Mouse (Mus musculus) kidney, adult 2 months (tissue): ENCODE measurements at regions not wholly inside any gene's neighbourhood (a gene's known extent, or its start where the extent isn't known, plus 50 kb on each side); places are given as distances from the start of the nearest gene placed in this dataset.

Source experiments
- DNase-seq: peaks from one replicate; pipeline ENCODE4 v3.0.0; 2021
- H3K27ac ChIP-seq: fragments of 200-500 bp; 2 replicates; pipeline ENCODE4 v1.5.1; 2012; ENCODE audit warnings: low read depth, low read length, control low read depth, inconsistent platforms; ENCODE audit not compliant: insufficient read depth
- H3K27me3 ChIP-seq: fragments of 200-500 bp; replicated peaks from 2 replicates; pipeline ENCODE4 v1.6.1; 2012; ENCODE audit warnings: mild to moderate bottlenecking, moderate library complexity, low read length, inconsistent platforms; ENCODE audit not compliant: control insufficient read depth, insufficient read depth
- H3K36me3 ChIP-seq: fragments of 200-500 bp; 2 replicates; pipeline ENCODE4 v1.6.1; 2012; ENCODE audit warnings: mild to moderate bottlenecking, moderate library complexity, low read length, inconsistent platforms; ENCODE audit not compliant: control insufficient read depth, insufficient read depth
- H3K4me1 ChIP-seq: fragments of 200-500 bp; 2 replicates; pipeline ENCODE4 v1.6.1; 2011; ENCODE audit warnings: low read length; ENCODE audit not compliant: control insufficient read depth, insufficient read depth
- H3K4me3 ChIP-seq: fragments of 200-500 bp; 2 replicates; pipeline ENCODE4 v1.5.1; 2011; ENCODE audit warnings: mild to moderate bottlenecking, low read depth, low read length, control low read depth; ENCODE audit not compliant: insufficient read depth
- CTCF ChIP-seq: fragments of 200-500 bp; conservative IDR thresholded peaks from 2 replicates; pipeline ENCODE4 v1.5.1; 2011; ENCODE audit warnings: low read depth, mild to moderate bottlenecking, control low read depth, low read length, moderate library complexity, mixed read lengths; ENCODE audit not compliant: insufficient read depth, insufficient read length
- POLR2A ChIP-seq: fragments of 200-500 bp; IDR thresholded peaks from one replicate; pipeline ENCODE4 v1.6.1; 2011; ENCODE audit warnings: low read depth, low read length, control low read depth
- WGBS: fragments of 180-500 bp; shearing (Covaris S2); methylation state at CpG from one replicate; pipeline ENCODE4 v1.1.7; 2018; 5-methylcytosine and 5-hydroxymethylcytosine counted together

DNA sequence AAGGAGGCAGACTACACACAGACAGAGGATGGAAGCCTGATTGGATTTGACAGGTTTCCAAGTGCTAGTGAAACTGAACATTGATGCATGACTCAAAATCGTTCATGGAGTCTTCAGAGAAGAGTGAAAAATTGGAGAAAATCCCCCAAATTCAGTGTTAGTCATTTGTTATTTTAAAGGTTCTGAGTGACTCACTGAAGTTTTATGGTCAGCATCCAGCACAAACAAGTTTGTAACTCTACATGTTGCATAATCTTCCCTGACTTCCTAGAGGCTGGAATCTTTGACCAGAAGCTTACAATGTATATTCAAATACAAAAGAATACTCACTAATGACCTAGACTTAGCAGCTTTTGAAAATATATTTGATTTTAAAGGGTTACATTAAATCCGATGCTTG lies 224.3 kb upstream of the Pot1a start:
- TF ChIP-seq CTCF (no peak), POLR2A (no peak)
- Histone ChIP-seq H3K4me1 (no peaks in the 10 kb centered on the region), H3K36me3 (no peaks in the 10 kb centered on the region), H3K4me3 (no peak overlapping the region), H3K27me3 (no peaks in the 10 kb centered on the region), H3K27ac (no peak overlapping the region)
- WGBS: 60% methylated on average over 2 of the region's 2 CpGs
- no peak for DNase-seq

DNA sequence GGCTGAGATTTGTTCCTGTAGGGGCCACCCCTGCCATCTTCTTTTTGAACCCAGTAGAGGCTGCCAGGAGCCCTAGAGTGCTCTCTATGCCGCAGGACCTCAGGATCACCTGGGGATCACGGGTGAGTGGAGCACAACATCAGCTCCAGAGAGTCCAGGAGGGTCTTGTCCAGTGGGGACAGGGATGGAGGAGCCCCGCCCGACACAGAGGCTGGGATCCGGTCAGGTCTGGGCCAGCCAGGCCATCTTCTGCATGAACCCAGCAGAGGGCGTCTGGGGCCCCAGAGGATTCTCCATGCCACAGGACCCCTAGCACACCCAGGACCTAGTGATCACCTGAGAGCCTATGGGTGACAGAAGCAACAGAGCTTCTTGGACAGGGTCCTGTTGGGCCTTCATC lies 206.3 kb upstream of the Pot1a start:
- TF ChIP-seq CTCF (no peak), POLR2A (no peak)
- H3K27ac ChIP-seq: no peak overlapping the region
- no peaks in the 10 kb centered on the region for H3K36me3 ChIP-seq
- no peaks in the 10 kb centered on the region for H3K27me3 ChIP-seq
- WGBS: 80% methylated on average over 6 of the region's 6 CpGs
- DNase-seq: no peak
- H3K4me1 ChIP-seq: no peaks in the 10 kb centered on the region
- no peak overlapping the region for H3K4me3 ChIP-seq

DNA sequence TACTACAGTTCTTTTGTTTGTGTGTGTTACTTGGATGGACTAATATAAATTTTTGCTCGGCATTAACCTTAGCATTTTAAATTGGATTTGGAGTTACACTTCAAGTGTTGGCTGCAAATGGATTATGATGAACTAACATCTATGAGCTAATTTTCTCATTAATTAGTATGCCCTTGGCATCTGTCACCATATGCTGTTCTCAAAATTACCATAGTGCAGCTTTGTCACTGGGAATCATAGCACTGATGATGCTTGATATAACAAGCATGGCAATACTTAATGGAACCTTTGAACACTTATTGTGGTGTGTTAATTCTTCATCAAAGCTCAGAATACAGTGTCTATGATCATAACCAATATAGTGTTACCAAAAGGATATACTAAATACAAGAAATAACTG lies 185.0 kb upstream of the Pot1a start:
- no peak overlapping the region for H3K4me3 ChIP-seq
- TF ChIP-seq CTCF: no peak
- 84% methylated on average over 1 of the region's 1 CpGs for WGBS
- no peak overlapping the region for H3K27ac ChIP-seq
- H3K36me3 ChIP-seq: no peaks in the 10 kb centered on the region
- no peak for DNase-seq
- H3K4me1 ChIP-seq: no peaks in the 10 kb centered on the region
- no peaks in the 10 kb centered on the region for H3K27me3 ChIP-seq

DNA sequence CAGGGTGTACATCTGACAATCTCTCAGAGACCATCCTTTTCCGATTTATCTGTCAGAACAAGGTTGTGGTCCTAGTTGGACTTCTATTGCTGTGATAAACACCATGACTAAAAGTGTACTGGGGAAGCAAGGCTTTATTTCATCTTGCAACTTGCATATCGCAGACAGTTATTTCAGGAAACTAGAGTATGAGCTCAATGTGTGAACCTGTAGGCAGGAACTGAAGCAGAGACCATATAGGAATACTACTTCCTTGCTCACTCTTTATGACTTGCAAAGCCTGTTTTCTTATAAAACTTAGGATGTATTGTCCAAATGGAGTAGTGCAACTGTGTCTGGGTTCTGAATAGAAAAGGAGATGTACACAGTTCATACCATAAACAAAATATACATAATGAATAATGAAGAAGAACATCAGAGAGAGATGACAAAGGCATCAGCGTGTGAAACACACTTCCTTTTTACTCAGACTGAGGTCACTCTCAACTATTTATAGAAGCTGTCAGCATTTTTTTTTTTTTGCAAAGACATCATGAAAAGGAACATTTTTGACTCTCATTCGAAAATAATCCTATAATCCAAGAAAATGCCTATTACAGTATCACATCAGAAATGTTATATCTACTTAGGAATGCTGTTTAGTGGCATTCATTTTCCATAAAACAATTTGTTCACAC lies 169.3 kb upstream of the Pot1a start:
- no peaks in the 10 kb centered on the region for H3K4me1 ChIP-seq
- no peak overlapping the region for H3K4me3 ChIP-seq
- H3K36me3 ChIP-seq: no peaks in the 10 kb centered on the region
- no peak for DNase-seq
- no peaks in the 10 kb centered on the region for H3K27me3 ChIP-seq
- H3K27ac ChIP-seq: no peak overlapping the region
- TF ChIP-seq CTCF (no peak), POLR2A (no peak)
- WGBS: 62% methylated on average over 4 of the region's 4 CpGs

DNA sequence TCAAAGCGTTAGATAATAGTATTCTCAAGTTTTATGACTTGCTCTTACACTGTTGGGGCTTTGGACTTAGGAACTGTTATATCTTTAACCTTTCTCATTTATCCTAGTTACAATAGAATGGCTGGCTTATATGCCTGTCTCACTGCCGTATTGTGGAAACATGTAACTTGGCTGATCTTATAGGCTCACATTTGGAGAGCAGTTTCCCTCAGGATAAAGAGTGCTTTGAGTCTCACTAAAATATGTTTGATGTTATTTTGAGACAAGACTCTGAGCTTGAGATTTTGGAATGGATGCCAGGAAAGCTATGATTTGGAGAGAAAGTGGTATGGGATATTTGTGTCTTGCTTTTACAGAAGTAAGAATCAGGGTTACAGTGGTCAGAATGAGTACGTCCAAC lies 156.4 kb upstream of the Pot1a start:
- Histone ChIP-seq H3K27ac (no peak overlapping the region), H3K4me3 (no peak overlapping the region), H3K27me3 (no peaks in the 10 kb centered on the region), H3K36me3 (no peaks in the 10 kb centered on the region), H3K4me1 (no peaks in the 10 kb centered on the region)
- no peak for DNase-seq
- TF ChIP-seq CTCF (no peak), POLR2A (no peak)
- WGBS: 77% methylated on average over 3 of the region's 3 CpGs

DNA sequence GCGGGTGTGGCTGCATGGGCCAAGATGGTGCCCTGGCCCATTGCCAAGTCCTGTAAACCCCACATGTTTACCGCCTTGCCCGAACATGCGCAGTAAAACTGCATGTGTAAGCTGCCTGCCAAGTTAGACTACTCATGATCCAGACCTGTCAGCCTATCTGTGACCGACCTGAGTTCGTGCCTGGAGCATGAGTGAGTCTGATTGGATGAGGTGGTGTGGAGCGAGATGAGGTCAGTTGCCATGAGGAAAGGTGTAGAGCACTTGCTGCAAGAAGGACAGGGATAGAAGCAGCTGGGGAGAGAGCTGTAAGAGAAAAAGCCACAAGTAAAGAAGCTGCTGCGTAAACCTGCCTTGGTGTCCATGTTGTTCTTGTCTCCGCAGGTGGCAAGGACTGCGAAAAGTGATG lies 122.1 kb upstream of the Pot1a start:
- Histone ChIP-seq H3K4me3 (no peak overlapping the region), H3K36me3 (no peaks in the 10 kb centered on the region), H3K27ac (no peak overlapping the region), H3K27me3 (no peaks in the 10 kb centered on the region), H3K4me1 (no peaks in the 10 kb centered on the region)
- TF ChIP-seq POLR2A (no peak), CTCF (no peak)
- DNase-seq: no peak
- 90% methylated on average over 10 of the region's 10 CpGs for WGBS

DNA sequence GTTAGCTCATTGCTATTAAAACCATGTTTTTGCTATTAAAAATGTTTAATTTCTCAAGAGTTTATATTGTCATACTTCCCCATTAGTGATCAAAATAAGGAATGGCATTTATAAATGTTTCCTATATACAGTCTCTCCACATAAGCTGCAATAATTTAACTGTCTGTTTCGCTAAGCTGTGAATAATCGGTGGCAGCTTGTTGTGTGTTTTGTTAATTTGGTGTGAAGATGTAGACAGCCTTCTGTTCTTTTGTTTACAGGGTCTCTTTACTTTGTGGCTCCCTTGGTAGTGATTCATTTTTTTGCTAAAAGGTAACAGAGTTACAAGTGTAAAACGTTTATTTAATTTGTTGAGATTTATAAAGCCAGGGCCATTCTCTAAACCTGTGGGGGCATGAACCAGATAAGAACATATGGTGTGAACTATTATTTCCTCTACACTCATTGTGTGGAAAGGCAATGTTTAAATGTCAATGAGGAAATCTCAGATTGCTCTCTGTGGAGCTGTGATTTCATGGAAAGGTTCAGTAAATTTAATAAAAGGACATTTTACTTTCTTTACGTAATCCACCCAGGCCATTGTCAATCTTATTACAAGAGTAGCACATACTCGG lies 108.9 kb upstream of the Pot1a start:
- 63% methylated on average over 5 of the region's 5 CpGs for WGBS
- Histone ChIP-seq H3K4me1 (no peaks in the 10 kb centered on the region), H3K4me3 (no peak overlapping the region), H3K27me3 (no peaks in the 10 kb centered on the region), H3K36me3 (no peaks in the 10 kb centered on the region), H3K27ac (no peak overlapping the region)
- TF ChIP-seq CTCF (no peak), POLR2A (no peak)
- DNase-seq: no peak
